Mouse (Mus musculus): Measurements from ENCODE around the gene Ndufb7.

DNA sequence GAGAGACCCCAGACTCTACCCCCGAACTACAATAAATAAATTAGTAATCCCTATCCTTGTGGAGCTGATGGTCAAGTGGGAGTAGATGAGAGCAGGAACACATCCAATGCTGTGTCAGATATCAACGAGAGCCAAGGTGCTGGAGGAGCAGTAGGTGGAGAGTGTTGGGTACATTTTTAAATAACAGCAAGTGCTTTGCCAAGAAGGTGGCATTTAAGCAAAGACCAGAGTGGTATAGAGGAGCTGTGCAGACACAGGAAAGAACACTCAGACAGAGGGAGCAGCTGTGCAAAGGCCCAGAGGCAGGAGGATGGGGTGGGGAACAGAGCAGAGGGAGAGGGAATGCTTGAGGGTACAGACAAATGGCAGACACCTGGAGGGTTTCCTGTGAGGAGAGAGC, 50.6 kb downstream of the Ndufb7 start:
- TF ChIP-seq GATA1 (IDR thresholded peaks at IDR 0.05; ENCODE audit: borderline replicate concordance, low read length) (no peak), FLI1 (IDR thresholded peaks at IDR 0.05; ENCODE audit: low read length) (no peak)
